Mouse (Mus musculus): ENCODE data around the gene Mtmr12.

The Mtmr12 gene

DNA sequence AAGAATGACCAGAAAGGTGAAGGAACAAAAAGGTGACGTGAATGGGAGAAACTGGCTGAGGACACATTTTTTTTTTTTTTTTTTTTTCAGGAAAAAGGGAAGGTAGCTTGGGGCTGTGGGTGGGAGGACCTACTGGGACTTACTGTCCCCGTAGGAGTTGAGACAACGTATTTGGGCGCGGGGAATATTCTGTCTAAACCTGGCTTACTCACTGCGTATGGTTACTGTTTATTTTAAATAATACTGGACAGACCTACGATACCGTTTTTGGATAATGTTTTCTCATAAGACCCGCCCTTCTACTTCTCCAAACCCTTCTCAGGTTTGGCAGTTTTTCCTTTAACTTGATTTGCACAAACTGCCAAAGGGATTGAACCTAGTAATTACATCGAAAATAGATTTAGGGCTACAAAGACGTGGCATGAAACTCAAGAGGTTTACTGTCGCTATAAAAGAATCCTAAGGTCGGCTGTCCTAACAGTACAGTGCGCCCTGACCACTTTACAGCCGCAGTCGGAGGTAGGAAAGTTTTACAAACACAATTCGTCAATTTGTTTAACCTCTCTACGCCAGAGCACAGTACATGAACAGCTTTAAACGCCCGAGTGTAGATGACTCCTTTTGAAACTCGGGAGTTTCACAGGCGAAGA, 115.7 kb downstream of the Mtmr12 start:
- no peak for DNase-seq (ENCODE audit: low spot score in 2 of 2)

DNA sequence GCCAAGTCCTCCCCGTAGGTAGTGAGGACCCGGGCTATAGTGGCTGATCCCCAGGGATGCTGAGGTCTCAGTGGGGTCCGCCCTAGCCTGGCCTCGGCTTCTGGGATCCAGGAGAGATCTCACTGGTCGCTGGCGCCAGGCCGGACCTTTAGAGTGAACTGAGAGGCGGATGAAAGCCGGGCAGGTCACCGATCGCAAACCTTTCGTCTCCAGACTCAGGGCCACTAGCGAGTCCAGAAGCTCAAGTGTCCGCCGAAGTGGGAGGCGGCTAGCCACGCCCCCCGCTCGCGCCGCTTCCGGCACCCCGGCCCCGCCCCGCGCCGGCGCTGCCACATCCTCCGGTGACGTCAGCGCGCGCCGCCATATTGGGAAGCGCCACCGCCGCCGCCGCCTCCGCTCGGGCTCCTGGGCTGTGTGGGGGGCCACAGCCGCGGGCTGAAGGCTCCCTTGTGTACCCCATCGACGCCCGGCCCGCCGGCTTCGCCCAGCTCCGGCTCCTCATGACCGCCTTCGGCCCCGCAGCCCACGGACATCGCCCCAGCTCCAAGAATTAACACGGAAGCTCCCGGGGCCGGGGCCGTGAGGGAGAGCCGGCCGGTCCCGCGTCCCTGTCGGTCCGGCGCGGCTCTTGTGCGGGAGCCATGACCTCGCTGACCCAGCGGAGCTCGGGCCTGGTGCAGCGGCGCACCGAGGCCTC, 116.4 kb downstream of the Mtmr12 start, which contains the start of gene Golph3:
TSS of gene Golph3 (plus strand) at position 360 of the 697 bp plus-strand sequence.
- peak; percentile 73 to 92 for DNase-seq (ENCODE audit: low spot score in 2 of 2)

DNA sequence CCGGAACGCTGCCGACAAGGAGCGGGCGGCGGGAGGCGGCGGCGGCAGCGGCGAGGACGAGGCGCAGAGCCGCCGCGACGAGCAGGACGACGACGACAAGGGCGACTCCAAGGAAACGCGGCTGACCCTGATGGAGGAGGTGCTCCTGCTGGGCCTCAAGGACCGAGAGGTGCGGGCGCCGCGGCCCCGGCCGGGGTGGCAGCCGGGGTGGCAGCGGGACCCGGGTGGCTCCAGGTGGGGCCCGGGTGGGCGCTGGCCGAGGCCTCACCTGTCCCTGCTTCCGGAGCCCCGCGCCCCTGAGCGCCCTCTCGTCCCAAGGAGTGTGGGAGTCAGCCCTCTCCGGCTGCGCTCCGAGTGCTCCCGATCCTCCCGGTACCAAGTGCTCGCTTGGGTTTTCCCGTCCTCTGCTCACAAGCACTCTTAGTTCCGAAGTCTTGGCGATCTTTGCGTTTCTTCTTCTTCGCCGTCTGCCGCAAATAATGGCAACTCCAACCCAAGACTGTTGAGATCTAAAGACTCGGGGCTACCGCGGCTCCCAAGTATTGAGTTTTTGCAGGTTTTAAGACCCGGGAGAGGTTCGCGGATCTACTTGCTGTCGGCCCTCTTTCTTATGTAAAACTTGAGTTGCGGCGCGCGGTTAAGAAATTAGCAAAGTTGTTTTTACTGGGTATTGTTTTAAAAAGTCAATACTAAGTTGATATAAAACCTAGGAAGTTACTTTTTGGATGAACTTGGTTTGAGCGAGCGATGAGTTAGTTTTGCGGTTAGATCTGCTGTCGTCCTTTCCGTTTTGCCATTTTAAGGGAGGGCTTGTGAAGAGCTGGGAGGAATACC, 117.2 kb downstream of the Mtmr12 start, which contains the start of gene 1810049J17Rik:
TSS of gene 1810049J17Rik (minus strand) at position 112 of the 834 bp plus-strand sequence.
- DNase-seq (ENCODE audit: low spot score in 2 of 2), result peak in 1 of 2 experiments; percentile 14

- DNase-seq (ENCODE audit: low spot score in 2 of 2), result no peak
These were observed 118.0 kb downstream of the Mtmr12 start for GRCm38 (mm10) chr15:12322676-12323402.
